Mouse (Mus musculus): Measurements from ENCODE around the gene Gm20517.

The Gm20517 gene

GRCm38 (mm10) chr17:47711883-47712282 is 100.5 kb downstream of the Gm20517 start:
- DNase-seq (ENCODE audit: low read depth) = no peak

GRCm38 (mm10) chr17:47712889-47713571 is 101.6 kb downstream of the Gm20517 start:
- DNase-seq (ENCODE audit: low read depth) = no peak

DNA sequence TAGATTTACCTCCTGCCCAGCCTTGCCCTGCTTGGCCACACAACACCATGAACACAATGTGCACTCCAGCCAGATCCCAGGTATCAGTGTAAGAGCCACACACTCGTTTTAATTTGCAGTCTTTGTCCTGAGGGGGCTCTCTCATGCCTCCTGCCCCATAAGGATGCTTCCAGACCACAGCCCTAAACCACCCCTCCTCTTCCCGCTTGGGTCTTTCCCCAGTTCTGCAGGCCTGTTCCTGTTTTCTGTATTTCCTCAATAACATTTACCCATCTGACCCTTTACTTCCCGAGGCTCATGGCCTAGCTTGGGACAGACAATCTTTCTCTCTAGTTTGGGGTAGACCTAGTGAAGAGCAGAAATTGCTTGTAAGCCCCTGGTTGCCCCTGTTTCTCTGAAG is 103.6 kb downstream of the Gm20517 start:
- no peak for DNase-seq (ENCODE audit: low read depth)

DNA sequence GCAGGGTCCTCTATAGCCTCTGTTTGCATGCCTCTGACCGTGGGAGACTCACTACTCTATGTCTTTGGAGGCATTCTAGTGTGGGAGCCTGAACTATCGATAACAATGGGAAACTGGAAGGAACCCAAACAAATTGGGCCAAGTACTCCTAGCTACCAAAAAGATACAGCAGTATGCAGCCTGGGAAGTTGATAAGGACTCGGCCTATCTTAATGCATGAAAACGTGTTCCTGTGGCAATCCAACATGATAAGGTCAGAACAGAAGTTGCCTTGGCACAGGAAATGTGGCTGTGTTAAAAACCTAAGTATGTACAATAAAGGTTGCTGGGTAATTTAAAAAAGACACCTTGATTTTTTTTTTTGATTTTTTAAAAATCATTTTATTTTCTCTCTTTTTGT is 109.8 kb downstream of the Gm20517 start:
- DNase-seq (ENCODE audit: low read depth) = no peak

DNA sequence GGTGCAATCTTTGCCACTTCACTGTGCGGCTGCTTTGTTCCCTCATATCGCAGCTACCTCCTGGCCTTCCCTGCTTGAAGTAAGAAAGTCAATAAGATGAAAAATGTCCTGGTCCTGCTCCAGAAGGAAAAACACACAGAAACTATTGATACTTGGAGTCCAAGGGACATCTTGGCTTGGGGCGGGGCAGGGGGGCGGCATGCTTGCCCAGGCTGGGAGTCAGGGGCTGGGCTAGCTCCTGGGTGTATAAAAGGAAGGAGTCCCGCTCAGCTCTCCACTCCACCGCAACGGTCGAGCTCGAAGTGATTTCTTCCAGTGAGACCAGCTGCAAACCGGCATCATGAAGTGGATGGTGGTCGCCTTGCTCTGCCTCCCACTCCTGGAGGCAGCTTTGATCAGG is 115.2 kb downstream of the Gm20517 start, which contains the start of gene Pgc:
TSS of gene Pgc (plus strand) at position 277 of the 400 bp plus-strand sequence.
- no peak for DNase-seq (ENCODE audit: low read depth)

DNA sequence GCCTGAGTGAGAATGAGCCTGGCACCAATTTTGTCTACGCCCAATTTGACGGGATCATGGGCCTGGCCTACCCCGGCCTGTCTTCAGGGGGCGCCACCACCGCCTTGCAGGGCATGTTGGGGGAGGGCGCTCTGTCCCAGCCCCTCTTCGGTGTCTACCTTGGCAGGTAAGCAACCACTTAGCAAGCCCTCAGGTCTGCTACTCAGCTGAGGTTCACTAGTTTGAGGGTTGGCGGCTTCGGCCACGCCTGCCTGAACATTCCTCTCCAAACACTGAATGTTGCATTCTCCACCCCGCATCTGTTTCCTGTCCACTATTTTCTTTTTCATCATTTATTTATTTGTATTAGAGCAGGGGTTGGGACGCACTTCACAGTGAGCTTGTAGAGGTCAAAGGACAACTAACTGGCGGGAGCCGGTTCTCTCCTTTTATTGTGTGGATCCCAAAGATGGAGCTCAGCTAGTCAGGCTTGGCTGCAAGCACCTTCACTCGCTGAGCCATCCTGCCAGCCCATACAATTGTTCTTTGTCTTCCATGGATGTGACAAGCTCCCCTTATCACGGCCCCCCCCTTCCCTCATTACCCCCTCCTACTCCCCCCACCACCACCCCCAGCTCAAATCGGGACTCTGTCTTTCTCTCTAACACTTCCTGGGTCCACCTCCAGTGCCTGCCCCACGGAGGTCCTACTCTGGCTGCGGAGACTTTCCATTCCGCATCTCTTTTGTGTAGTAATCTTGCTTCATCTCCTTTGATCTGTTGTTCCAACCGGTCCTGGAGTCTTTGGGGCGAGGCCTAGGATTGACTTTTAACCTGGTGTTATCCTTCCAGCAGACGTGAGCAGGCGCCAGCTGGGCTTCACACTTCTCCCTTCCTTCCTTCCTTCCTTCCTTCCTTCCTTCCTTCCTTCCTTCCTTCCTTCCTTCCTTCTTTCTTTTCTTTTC is 119.5 kb downstream of the Gm20517 start:
- no peak for DNase-seq (ENCODE audit: low read depth)

Data from induced T-regulatory cell, adult 2 months (primary cell).